Mouse (Mus musculus): ENCODE results near the gene Cpsf7.
A peak's percentile ranks its signal among the peaks of the same experiment; 100 is the strongest.

Gene Cpsf7

DNA sequence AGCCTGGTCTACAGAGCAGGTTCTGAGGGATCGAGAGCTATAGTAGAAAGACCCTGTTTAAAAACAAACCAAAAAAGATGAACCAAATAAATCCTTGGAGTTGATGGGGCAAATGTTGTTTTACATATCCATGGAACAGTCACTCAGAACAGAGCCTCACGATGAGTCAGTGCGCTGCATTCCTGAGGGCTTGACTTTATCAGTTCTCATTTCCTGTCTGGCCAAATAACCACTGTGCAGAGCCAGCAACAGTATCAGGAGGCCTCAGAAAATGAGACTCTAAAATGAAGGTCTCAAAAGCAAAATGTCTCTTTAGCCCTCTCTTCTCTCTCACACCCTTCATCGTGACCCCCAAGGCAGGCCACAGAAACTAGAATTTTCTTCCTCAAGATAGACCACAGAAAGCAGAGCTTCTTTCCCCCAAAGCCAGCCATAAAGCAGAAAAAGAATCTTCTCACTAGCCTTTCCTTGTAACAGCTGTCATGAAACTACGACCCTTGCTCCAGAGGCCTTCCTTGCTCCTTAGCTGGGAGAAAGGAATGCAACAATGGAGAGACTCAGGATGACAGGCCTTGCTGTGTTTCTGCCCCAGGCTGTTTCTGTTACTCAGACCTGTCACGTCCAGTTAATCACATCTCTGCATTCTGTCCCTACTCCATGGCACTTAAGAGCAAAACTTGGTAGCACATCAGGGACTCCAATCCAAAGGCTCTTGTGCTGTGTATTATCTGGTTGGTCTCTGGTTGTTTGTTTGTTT, 36.7 kb downstream of the Cpsf7 start:
- DNase-seq: no peak

DNA sequence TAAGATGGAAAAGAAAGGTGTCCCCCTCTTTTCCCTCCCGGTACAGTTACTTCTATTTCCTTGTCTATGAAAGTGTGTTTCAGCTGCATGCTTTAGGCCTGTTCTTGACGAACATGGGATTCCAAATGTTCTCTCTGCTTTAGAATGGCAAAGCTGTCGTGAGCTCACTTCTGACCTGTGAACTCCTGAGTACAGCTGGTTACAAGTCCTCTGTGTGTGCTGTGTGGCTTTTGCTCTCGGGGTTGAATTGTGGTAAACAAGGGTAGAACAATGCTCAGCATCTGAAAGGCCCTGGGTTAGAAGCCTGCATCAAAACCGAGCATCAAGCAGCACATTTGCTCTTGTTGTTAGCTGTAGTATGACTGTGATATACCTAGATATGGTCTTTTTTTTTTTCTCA, 37.3 kb downstream of the Cpsf7 start:
- DNase-seq: no peak

DNA sequence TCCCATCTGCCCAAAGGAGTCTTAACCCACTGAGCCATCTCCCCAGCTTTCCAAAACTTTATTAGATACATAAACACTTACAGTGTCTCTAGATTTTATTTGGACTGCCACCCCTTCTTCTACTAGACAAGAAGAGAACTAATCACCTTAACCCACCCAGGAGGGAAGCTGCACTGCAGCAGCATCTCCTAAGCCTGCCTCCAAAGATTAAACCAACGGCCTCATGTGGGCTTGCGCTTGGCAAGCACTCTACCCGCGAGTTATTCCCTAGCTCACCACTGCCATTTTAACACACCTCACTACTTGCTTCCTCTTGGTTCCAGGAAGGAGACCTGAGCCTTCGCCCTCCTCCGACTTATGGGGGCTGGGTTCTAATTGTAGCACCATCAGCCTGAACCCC, 39.2 kb downstream of the Cpsf7 start:
- DNase-seq: no peak

DNA sequence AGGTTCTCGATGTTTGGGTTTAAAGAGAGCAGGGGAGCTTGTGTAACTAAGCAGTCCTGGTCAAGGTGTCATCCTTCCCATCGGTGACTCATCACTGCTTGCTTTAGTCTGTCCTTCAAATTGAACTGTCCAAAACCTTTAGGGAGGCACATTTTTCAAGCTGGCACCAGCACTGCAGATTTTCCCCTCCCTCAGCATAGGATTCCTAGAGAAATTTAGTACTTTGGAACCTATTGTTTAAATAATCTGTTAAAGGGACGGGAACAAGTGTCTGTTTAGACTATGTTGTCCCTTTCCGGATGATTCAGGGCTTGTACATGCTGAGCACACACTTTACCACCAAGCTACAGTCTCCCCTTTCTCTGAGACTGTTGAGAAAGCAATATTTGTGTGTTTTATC, 40.2 kb downstream of the Cpsf7 start:
- DNase-seq: no peak

DNA sequence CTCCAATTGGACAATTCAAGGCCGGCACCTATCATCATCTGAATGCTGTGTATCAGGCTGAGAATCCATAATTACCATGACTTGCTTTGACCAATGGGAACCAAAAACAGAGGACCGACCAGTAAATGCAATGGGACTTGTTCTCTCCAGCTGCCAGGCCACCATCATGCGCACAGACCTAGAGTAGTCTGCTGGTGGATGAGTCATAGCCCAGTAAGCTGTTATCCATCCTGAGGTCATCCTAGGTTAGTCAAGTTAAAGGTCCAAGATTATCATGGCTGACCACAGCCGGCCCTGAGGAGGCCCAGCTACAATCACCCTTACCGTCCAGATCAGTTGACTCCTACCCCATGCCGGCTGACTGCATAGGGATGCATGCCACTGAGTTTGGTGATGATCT, 44.6 kb downstream of the Cpsf7 start:
- DNase-seq: no peak

DNA sequence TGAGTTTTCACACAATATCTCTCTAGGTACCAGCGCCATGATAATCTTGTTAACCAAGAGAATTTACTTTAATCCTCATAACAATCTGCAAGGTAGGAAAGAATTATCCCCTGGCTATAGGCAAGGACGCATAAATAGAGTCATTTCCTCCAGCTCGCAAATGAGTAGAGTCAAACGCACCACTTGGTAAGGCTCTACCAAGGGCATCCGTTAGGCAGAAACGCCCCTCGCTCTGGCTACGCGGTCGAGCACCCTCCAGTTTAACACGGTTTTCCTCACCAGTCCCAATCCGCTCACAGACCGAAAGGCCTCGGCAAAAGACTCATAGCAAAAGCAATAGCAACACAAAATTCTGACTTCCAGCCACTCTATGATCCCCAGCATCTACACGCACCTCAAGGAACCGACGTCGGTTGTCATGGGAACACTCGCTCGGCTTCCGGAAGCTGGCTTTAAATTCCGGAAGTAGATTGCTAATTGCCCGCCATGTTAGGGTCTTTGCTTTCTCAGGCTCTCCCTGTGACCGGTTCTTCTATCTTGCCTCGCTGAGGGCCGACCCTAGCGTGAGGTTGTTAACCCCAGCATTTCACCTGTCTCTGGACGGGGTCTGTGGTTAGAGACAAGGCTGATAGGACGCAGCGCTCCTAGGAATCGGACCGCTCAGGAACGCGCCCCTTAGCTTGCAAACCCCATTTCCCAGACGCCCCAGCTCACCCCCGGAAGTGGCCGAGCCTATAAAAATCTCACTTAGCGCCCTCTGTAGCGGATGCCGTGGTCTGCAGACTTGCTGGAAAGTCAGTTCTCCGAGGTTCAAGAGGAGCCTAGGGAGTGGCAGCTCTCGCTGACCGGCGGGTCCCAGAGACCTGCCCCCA, 51.9 kb downstream of the Cpsf7 start, which contains the start of the genes Cyb561a3 and Tmem138:
Cyb561a3 (plus strand) TSS at position 483 of the 872 bp plus-strand sequence.
Tmem138 (minus strand) TSS at position 673 of the 872 bp plus-strand sequence.
- peak; percentile 92 to 93 for DNase-seq

DNA sequence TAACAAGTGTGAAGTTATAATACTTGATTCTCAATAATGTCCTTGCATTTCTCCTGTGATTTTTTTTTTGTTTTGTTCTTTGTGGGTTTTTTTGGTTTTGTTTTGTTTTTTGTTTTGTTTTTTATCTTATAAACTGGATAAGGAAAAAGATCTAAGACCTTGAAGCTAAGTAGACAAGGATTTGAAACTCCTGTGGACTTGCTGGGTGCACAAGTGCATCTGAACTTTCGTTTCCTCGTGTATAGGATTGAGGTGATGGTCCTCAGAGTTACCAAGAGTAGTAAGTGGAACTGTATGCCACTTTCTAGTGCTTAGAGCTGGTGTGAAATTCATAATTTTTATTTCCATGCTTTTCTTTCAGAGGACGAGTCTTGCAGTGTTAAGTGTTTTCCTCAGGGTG, 55.0 kb downstream of the Cpsf7 start:
- no peak for DNase-seq

DNA sequence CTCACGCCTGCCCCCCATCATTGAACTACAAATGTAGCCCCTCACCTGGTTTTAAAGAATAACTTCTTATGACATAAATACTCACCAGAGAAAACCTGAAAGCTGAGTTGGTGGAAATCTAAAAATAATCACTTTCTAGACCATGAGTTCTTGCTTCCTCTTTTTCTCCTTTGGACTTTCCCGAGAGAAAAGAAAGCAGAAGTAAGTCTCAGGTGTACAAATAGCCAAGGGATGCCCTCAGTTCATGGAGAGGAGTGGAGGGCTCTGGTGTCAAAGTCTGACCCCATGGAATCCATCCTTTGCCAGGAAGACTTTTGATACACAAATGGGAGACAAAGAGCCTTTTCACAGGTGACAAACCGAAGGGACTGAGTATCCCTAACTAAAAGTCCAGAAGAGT, 55.7 kb downstream of the Cpsf7 start:
- DNase-seq: no peak

DNA sequence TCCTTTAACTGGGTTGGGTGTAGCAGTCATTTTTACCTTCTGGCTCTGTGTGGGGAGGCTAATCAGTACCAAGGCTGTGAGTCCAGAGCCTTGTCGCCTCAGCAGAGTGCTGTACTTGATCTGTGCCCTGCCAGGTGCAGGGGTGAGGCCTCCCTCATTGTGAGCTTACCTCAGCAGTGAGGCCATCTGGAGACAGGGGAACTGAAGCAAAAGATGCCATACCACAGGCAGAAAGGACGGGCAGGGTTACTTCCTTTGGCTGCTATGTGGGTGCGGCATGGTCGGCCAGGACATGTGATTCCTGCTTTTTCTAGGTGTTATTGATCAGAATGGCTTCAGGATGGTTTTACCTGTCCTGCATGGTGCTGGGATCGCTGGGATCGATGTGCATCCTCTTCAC, 56.9 kb downstream of the Cpsf7 start:
- DNase-seq: no peak

DNA sequence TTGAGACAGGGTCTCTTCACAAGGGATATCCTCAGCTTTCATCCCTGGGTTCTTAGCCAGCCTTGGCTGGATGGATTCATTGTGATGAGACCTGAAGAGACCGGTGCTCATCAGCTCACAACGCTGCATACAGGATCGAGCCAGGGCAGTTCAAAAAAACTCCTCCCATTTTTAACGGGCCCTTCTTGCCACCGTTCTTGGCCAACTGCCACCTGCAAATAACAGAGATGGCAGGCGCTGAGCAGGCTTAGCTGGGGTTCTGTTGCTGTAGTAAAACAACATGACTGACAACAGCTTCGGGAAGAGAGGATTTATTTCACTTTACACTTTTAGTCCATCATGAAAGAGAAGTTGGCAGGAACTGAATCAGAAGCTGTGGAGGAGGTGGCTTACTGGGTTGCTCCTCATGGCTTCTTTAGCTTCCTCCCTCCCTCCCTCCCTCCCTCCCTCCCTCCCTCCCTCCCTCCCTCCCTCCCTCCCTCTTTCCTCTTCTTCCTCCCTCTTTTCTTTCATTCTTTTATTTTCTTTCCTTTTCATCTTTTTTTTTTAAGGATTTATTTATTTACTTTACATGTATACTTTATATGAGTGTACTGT, 58.6 kb downstream of the Cpsf7 start:
- DNase-seq: no peak

DNA sequence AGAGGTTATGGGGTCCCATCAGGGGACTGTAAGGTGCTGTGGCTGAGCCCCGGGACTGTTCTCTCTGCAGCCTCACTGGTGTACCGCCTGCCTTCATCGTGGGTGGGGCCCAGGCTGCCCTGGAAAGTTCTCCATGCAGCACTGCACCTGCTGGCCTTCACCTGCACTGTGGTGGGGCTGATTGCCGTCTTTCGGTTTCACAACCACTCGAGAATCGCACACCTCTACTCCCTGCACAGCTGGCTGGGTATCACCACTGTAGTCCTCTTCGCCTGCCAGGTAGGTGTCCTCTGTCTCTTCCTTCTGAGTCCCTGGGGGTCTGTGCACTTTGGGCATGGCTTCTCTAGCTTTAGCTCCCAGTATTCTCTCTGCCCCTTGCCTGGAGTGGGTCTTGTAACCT, 60.0 kb downstream of the Cpsf7 start:
- no peak for DNase-seq

DNA sequence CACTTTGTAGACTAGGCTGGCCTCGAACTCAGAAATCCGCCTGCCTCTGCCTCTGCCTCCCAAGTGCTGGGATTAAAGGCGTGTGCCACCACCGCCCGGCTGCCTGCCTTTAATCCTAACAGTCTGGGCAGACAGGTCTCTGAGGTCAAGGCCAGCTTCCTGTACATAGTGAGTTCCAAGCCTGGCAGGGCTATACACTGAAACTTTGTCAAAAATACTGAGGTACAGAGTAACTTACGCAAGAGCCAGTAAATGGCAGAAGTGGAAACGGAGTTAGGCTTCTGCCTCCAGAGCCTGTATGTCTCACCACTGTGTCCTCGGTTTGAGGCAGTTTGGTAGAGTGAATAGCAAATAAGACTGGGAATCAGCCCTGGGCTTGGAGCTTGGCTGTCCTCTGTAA, 62.2 kb downstream of the Cpsf7 start:
- no peak for DNase-seq

DNA sequence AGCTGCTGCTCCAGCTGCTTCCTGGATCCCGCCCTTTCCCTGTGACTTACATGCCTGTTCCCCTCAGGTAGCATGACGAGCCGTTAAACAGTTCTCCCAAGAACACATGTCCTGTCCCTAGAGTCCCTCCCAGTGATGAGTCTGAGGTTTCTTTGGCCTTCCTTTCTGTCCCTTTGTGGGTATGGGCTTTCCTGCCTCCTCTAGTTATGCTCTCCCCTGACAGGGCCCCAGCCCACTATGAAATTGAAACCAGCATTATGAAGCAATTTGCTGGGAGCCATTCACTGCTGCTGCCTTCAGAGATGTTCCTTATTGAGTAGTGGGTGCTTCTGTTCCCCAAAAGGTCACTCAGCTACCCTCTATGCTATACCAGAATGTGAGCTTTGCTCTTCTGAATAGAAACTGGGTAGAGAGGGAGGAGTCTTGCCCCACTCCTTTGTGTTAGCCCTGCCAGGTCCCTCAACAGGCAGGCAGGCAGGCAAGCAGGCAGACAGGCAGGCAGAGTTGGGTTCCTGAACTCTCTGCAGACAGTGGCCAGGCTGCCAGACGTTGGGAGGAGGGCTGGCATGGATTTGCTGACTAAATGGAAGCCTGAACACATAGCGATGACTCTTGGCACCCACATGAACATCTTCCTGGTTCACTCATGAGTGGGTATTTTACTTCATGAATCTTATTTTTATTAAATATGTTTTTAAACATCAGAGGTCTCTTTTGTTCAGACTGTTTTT, 64.2 kb downstream of the Cpsf7 start:
- no peak for DNase-seq

DNA sequence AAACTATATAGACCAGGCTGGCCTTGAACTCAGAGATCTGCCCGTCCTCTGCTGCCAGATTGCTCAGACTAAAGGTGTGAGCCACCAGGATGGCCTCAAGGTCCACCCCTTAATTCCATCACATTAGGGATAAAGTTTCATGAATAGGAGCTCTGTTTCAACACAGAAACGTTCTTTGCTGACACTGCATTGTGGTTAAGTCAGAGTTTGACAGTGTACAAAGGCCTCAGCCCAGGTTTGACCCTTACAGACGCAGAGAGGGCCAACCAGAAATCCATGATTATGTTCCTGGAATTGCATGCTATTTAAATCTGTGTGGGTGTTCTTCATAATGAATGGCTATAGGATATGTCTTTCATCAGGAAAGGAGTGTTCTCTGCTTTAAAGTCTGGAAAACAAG, 65.2 kb downstream of the Cpsf7 start:
- DNase-seq: no peak

DNA sequence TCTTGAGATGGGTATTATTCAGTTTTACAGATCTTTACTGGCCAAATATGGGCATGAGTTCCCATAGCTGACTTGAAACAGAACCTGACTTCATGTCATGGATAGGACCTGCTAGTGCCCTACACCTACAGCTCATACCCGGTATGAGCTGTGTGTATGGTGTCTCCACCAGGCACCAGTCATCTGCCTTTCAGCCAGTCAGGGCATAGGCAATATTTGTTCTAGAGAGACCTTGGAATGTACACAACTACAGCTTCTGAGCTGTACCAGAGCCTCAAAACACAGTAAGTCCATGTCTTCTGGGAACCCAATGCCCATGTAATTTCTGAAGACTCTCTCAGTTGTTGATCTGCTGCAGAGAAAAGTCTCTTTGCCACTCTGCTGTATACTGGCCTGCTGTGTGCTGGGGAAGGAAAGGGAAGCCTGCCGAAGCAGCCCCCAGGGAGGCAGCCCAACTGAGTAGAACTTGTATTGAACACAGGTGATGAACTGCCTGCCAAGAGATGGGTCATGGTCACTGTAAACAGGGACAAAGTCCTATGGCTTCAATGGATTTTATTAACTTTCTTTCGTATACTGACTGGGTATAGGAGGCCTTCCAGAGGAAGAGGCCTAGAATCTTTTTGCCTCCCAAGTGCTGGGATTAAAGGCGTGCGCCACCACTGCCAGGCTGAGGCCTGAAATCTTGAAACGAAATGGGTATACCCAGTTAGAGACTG, 66.8 kb downstream of the Cpsf7 start:
- DNase-seq: no peak

Measured in cerebellum, adult 18-20 months (tissue).